Mouse (Mus musculus): ENCODE measurements at regions not wholly inside any gene's neighbourhood (a gene's known extent, or its start where the extent isn't known, plus 50 kb on each side); places are given as distances from the start of the nearest gene placed in this dataset.

- no peak for TF ChIP-seq CTCF (IDR thresholded peaks at IDR 0.05; ENCODE audit: low read depth)
- ATAC-seq: no peak
- H3K4me3 ChIP-seq (ENCODE audit: low read depth, low read length): no peak overlapping the region
- H3K9me3 ChIP-seq (ENCODE audit: control insufficient read depth): no peaks in the 10 kb centered on the region
- H3K36me3 ChIP-seq (ENCODE audit: control insufficient read depth, insufficient read depth): no peaks in the 10 kb centered on the region
- no peak overlapping the region for H3K4me2 ChIP-seq (replicated peaks; ENCODE audit: low read depth)
- no peaks in the 10 kb centered on the region for H3K27me3 ChIP-seq (replicated peaks; ENCODE audit: control insufficient read depth, insufficient read depth, low read length)
- H3K27ac ChIP-seq (ENCODE audit: low read depth, low read length): no peak overlapping the region
- H3K4me1 ChIP-seq (replicated peaks; ENCODE audit: control insufficient read depth, insufficient read depth, low read length): no peaks in the 10 kb centered on the region
- H3K9ac ChIP-seq (ENCODE audit: low read depth, low read length): no peak overlapping the region
- 89% methylated on average over 11 of the region's 11 CpGs for WGBS
Measured at GRCm38 (mm10) chr1:108597129-108597528, 1007.3 kb downstream of the Serpinb8 start.
